Mouse (Mus musculus): ENCODE results near the gene Il11. TPM values are rescaled to one million over a fixed set of nuclear protein-coding genes. Genes with fewer than 3 reads are reported as not detected.

Gene Il11
- polyA plus RNA-seq, 2 experiments, result 0.22 to 0.33 TPM

DNA sequence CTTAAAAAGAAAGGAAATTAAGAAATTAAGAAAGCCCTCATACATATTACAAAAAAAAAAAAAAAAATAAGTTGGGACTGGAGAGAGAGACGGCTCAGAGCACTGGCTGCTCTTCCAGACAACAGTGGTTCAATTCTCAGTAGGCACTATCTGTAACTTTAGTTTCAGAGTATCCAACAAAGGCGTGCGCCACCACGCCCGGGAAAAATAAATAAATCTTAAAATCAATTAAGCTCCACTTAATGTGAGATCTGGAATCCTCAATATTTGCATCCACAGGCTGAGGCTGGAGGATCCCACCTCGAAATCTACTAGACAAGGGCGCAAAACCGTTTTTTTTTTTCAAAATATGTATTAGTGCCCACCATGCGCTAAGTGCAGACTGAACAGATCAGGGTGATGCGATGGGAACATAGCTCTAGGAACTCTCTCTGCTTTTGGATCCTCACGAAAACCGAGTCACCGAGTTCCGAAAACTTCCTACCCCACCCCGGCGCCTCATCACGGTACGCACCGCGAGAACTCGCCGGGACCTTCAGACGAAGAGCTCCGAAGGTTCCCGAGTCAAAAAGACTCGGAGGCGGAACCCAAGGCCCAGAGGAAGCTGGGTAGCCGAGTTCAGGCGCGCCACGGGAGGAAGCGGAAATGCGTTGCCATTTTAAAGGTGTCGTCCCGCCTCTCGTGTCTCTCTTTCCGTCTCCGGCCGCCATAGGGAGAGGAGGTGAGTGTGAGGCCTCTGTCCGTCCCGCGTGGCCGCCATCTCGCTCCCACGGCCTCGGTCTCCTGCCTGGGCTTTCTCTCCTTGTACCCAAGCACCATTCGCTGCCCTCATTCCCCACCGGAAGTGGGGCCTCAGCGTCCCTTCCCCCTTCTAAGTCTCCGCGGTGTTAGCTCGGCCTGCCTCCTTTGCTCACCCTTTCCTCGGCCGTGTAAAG is 9.9 kb upstream of the Il11 start, which contains the start of gene Rpl28:
TSS of gene Rpl28 (plus strand) at position 597 of the 935 bp plus-strand sequence.
- H3K4me3 ChIP-seq (replicated peaks; ENCODE audit: low read length), result peak within 1 kb of the TSS; percentile 91
- no peaks in the 10 kb centered on the region for H3K9me3 ChIP-seq (ENCODE audit: control insufficient read depth, low read length)
- peaks cover 37% of the 10 kb centered on the region for H3K36me3 ChIP-seq (ENCODE audit: control insufficient read depth, insufficient read depth, low read length)
- peak within 1 kb of the TSS; percentile 83 for H3K4me2 ChIP-seq (replicated peaks; ENCODE audit: low read depth, low read length, severe bottlenecking)
- ATAC-seq (ENCODE audit: low FRiP score, low read depth) (peak; percentile 91), DNase-seq (ENCODE audit: low spot score) (peak; percentile 98)
- peak within 1 kb of the TSS; percentile 97 for H3K9ac ChIP-seq (ENCODE audit: low read depth, low read length, severe bottlenecking)
- peak; percentile 99 for TF ChIP-seq POLR2A (IDR thresholded peaks at IDR 0.05; ENCODE audit: borderline replicate concordance, extremely low read depth, insufficient read depth, insufficient read length)
- peak within 1 kb of the TSS; percentile 92 for H3K27ac ChIP-seq (replicated peaks; ENCODE audit: low read depth, low read length)
- no peaks in the 10 kb centered on the region for H3K27me3 ChIP-seq (ENCODE audit: control insufficient read depth, insufficient read depth, low read length)
- H3K4me1 ChIP-seq (ENCODE audit: control insufficient read depth, insufficient read depth, low read length), result peaks cover 15% of the 10 kb centered on the region
- 2% methylated on average over 54 of the region's 54 CpGs for WGBS

DNA sequence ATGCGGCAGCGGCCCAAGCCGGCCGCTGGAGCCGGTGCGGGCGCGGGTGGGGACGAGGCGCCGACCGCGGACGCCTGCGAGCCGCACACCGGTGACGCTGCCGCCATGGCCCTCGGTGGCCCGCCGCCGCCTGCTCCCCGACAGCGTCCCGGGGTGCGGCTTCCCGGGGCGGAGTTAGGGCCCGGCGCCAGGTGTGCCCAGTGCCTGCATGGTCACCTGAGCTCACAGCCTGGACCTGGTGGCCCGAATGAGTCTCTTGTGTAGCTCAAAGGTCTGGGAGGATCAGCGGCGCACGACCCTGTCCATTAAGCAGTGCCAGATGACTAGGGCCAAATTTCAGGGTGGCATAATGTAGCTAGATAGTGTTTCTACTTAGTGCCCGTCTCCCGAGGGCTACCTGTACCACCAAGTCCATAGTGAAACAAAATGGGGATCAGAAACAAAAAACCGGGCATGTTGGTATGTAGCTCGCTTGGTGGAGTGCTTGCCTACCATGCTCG is 6.8 kb upstream of the Il11 start, which contains the start of gene Tmem238:
TSS of gene Tmem238 (minus strand) at position 221 of the 500 bp plus-strand sequence.
- Histone ChIP-seq H3K4me2 (replicated peaks; ENCODE audit: low read depth, low read length, severe bottlenecking) (peak within 1 kb of the TSS; percentile 83), H3K4me1 (ENCODE audit: control insufficient read depth, insufficient read depth, low read length) (peaks cover 15% of the 10 kb centered on the region), H3K9ac (ENCODE audit: low read depth, low read length, severe bottlenecking) (peak within 1 kb of the TSS; percentile 78), H3K36me3 (ENCODE audit: control insufficient read depth, insufficient read depth, low read length) (peaks cover 9% of the 10 kb centered on the region), H3K27ac (replicated peaks; ENCODE audit: low read depth, low read length) (peak within 1 kb of the TSS; percentile 65), H3K27me3 (ENCODE audit: control insufficient read depth, insufficient read depth, low read length) (no peaks in the 10 kb centered on the region), H3K9me3 (ENCODE audit: control insufficient read depth, low read length) (no peaks in the 10 kb centered on the region), H3K4me3 (replicated peaks; ENCODE audit: low read length) (peak within 1 kb of the TSS; percentile 63)
- 10% methylated on average over 32 of the region's 40 CpGs for WGBS
- DNase-seq (ENCODE audit: low spot score) (no peak), ATAC-seq (ENCODE audit: low FRiP score, low read depth) (no peak; the same call in 1 of the 2 replicates)
- TF ChIP-seq POLR2A (IDR thresholded peaks at IDR 0.05; ENCODE audit: borderline replicate concordance, extremely low read depth, insufficient read depth, insufficient read length), result no peak

DNA sequence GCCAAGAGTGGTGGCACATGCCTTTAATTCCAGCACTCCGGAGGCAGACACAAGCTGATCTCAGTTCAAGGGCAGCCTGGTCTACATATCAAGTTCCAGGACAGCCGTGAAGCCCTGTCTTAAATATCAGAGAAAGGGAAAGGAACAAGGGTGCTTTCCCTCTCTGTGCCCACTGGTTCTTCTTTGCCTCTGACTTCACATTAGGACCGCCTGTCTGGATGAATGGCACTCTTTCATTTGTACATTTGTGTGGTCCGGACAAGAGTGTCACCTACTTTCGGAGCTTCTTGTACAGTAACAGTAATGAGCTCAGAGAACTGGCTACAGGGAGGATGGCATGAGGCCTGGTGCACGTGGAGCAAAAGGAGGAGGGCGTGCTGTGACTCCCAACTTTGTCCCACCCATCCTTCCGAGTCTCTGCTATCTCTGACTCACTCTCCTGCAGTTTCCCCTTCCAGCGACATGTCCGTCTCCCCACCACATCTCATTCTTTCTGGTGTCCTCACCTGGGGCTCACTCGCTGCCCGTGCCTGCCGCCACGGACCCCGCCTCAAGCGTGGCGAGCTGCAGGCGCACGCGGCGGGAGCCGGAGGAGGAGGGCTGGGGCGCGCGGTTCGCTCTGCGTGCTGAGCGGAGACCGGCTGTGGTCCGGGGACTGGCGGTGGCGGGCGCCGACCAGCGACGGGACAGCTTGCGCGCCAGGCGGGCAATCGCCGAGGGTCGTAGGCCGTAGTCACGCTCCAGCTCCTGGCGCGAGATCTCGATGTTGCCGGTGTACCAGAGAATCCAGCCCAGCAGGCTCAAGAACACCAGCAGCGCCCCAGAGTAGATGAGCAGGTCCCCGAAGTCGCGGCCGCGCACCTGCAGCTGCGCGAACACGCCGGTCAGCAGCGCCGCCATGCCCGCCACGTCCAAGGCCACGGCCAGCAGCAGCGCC is 6.1 kb upstream of the Il11 start:
- whole genome bisulfite sequencing, result 2% methylated on average over 58 of the region's 64 CpGs
- peak overlapping the region; percentile 83 for H3K4me2 ChIP-seq (replicated peaks; ENCODE audit: low read depth, low read length, severe bottlenecking)
- H3K4me3 ChIP-seq (replicated peaks; ENCODE audit: low read length), result peak overlapping the region; percentile 63
- no peaks in the 10 kb centered on the region for H3K27me3 ChIP-seq (ENCODE audit: control insufficient read depth, insufficient read depth, low read length)
- peaks cover 2% of the 10 kb centered on the region for H3K36me3 ChIP-seq (ENCODE audit: control insufficient read depth, insufficient read depth, low read length)
- ATAC-seq (ENCODE audit: low FRiP score, low read depth), result peak; percentile 30
- no peaks in the 10 kb centered on the region for H3K9me3 ChIP-seq (ENCODE audit: control insufficient read depth, low read length)
- peaks cover 12% of the 10 kb centered on the region for H3K4me1 ChIP-seq (ENCODE audit: control insufficient read depth, insufficient read depth, low read length)
- peak overlapping the region; percentile 65 for H3K27ac ChIP-seq (replicated peaks; ENCODE audit: low read depth, low read length)
- TF ChIP-seq POLR2A (IDR thresholded peaks at IDR 0.05; ENCODE audit: borderline replicate concordance, extremely low read depth, insufficient read depth, insufficient read length), result no peak
- H3K9ac ChIP-seq (ENCODE audit: low read depth, low read length, severe bottlenecking), result peak overlapping the region; percentile 78
- peak; percentile 19 for DNase-seq (ENCODE audit: low spot score)

DNA sequence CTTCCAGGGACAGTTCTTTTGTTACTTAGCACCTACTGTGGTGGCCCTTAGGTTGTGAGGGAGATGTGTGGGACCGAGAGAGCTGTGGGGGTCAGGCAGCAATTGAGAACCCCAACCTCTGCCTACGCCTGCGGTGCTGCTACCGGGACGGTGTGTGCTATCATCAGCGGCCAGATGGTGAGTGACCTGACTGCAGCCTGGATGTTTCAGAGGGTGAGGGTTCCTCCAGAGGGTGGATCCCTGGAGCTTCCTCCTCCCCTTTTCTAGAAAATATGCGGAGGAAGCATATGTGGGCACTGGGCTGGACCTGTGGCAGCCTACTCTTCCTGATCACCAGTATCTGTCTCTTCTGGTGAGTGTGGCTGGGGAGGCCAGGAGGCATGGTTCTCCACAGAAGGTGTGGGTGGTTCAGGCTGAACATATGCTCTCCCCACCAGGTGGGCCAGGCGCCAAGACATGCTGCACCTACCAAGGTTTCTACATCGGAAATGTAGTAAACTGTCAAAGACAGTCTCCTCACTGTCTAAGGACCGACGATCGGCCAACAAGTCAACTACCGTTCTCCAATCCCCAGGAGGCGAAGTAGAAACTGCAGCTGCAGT is 1.1 kb upstream of the Il11 start:
- WGBS, result 81% methylated on average over 14 of the region's 14 CpGs
- no peak for DNase-seq (ENCODE audit: low spot score)
- TF ChIP-seq POLR2A (IDR thresholded peaks at IDR 0.05; ENCODE audit: borderline replicate concordance, extremely low read depth, insufficient read depth, insufficient read length), result no peak
- no peaks in the 10 kb centered on the region for H3K36me3 ChIP-seq (ENCODE audit: control insufficient read depth, insufficient read depth, low read length)
- peaks cover 6% of the 10 kb centered on the region; the same call in 1 of the 2 replicates for H3K4me1 ChIP-seq (ENCODE audit: control insufficient read depth, insufficient read depth, low read length)
- ATAC-seq (ENCODE audit: low FRiP score, low read depth), result no peak
- H3K4me2 ChIP-seq (replicated peaks; ENCODE audit: low read depth, low read length, severe bottlenecking), result no peak overlapping the region
- H3K9ac ChIP-seq (ENCODE audit: low read depth, low read length, severe bottlenecking), result no peak overlapping the region
- no peak overlapping the region for H3K27ac ChIP-seq (replicated peaks; ENCODE audit: low read depth, low read length)
- no peaks in the 10 kb centered on the region for H3K9me3 ChIP-seq (ENCODE audit: control insufficient read depth, low read length)
- H3K4me3 ChIP-seq (replicated peaks; ENCODE audit: low read length), result no peak overlapping the region
- peaks cover 4% of the 10 kb centered on the region for H3K27me3 ChIP-seq (ENCODE audit: control insufficient read depth, insufficient read depth, low read length)
